Mouse (Mus musculus): ENCODE results near the gene Ttc39d.
"Not testable (repeated sequence)": the region's sequence is repeated elsewhere in the genome, so short reads cannot be mapped to it uniquely, and the experiment has no call there.

Gene Ttc39d

GRCm38 (mm10) chr17:80199160-80199778 lies 8.0 kb upstream of the Ttc39d start:
- DNase-seq, result no peak

- DNase-seq, result no peak
These were observed 1.6 kb upstream of the Ttc39d start for GRCm38 (mm10) chr17:80205657-80206056.

GRCm38 (mm10) chr17:80206301-80206670 lies 974 bp upstream of the Ttc39d start:
- no peak for DNase-seq

GRCm38 (mm10) chr17:80213998-80214397 lies 6.7 kb downstream of the Ttc39d start:
- DNase-seq, result not testable (repeated sequence)

- no peak for DNase-seq
These were observed 12.9 kb downstream of the Ttc39d start for GRCm38 (mm10) chr17:80220131-80220530.

GRCm38 (mm10) chr17:80221202-80221601 lies 13.9 kb downstream of the Ttc39d start:
- no peak for DNase-seq

GRCm38 (mm10) chr17:80221890-80222628 lies 14.8 kb downstream of the Ttc39d start:
- no peak for DNase-seq

- no peak for DNase-seq
These were observed 16.6 kb downstream of the Ttc39d start for GRCm38 (mm10) chr17:80223829-80224228.

- peak; percentile 81 for DNase-seq
These were observed 17.3 kb downstream of the Ttc39d start, which contains the start of gene Gemin6 for GRCm38 (mm10) chr17:80224326-80225116. Gene Gemin6 (plus strand): TSS chr17:80224441.

- DNase-seq, result not testable (repeated sequence)
These were observed 17.9 kb downstream of the Ttc39d start for GRCm38 (mm10) chr17:80225142-80225541.

GRCm38 (mm10) chr17:80229396-80229795 lies 22.1 kb downstream of the Ttc39d start:
- no peak for DNase-seq

GRCm38 (mm10) chr17:80233844-80234243 lies 26.6 kb downstream of the Ttc39d start:
- no peak for DNase-seq

- no peak for DNase-seq
These were observed 27.1 kb downstream of the Ttc39d start for GRCm38 (mm10) chr17:80234376-80234775.

GRCm38 (mm10) chr17:80235477-80235876 lies 28.2 kb downstream of the Ttc39d start:
- DNase-seq, result no peak

GRCm38 (mm10) chr17:80236805-80237204 lies 29.5 kb downstream of the Ttc39d start:
- no peak for DNase-seq

GRCm38 (mm10) chr17:80237475-80237874 lies 30.2 kb downstream of the Ttc39d start:
- no peak for DNase-seq

GRCm38 (mm10) chr17:80241594-80241993 lies 34.3 kb downstream of the Ttc39d start:
- no peak for DNase-seq

GRCm38 (mm10) chr17:80243116-80243515 lies 35.9 kb downstream of the Ttc39d start:
- no peak for DNase-seq

- DNase-seq, result no peak
These were observed 45.7 kb downstream of the Ttc39d start for GRCm38 (mm10) chr17:80252757-80253525.

GRCm38 (mm10) chr17:80254421-80254820 lies 47.2 kb downstream of the Ttc39d start:
- no peak for DNase-seq

GRCm38 (mm10) chr17:80255208-80255607 lies 47.9 kb downstream of the Ttc39d start:
- DNase-seq, result no peak

GRCm38 (mm10) chr17:80267065-80267464 lies 59.8 kb downstream of the Ttc39d start:
- peak; percentile 54 for DNase-seq
